Mouse (Mus musculus) thymus, adult 2 months (tissue): ENCODE measurements around the gene Itga6.

Experiments used
- CTCF ChIP-seq: fragments of 200-500 bp; IDR thresholded peaks from 2 replicates; pipeline ENCODE4 v1.5.1; 2012; ENCODE audit warnings: mild to moderate bottlenecking, control low read depth, low read length, moderate library complexity, borderline replicate concordance; ENCODE audit not compliant: control insufficient read depth, poor library complexity, insufficient read depth; ENCODE audit errors: extremely low read depth
- POLR2A ChIP-seq: fragments of 200-500 bp; IDR thresholded peaks from 2 replicates; pipeline ENCODE4 v1.6.1; 2012; ENCODE audit warnings: mild to moderate bottlenecking, low read length, control low read depth, moderate library complexity; ENCODE audit not compliant: control insufficient read depth, poor library complexity, insufficient read depth; ENCODE audit errors: extremely low read depth

DNA sequence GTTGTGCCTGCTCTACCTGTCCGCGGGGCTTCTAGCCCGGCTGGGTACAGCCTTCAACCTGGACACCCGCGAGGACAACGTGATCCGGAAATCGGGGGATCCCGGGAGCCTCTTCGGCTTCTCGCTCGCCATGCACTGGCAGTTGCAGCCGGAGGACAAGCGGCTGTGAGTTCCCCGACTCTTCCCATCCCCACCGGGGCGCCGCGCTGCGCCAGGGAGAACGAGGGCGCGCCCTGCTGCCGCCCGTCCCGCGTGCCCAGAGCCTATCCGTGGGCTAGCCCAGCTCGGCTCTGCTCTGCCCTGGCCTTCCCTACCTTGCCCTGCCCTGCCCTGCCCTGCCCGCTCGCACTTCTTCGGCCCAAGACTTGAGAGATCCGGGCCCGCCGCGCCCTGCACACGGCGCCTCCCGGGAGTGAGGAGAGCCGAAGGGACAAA, 41.8 kb downstream of the Itga6 start:
- no peak for TF ChIP-seq POLR2A
- TF ChIP-seq CTCF, result no peak
